Mouse (Mus musculus) urinary bladder, postnatal 4 days (tissue): ENCODE results near the gene Ercc8.

Source experiments
- DNase-seq, 2 experiments: peaks; one replicate each; pipeline ENCODE4 v3.0.0; 2021 to 2022; ENCODE audit warnings: low spot score in 2 of 2

Gene Ercc8

DNA sequence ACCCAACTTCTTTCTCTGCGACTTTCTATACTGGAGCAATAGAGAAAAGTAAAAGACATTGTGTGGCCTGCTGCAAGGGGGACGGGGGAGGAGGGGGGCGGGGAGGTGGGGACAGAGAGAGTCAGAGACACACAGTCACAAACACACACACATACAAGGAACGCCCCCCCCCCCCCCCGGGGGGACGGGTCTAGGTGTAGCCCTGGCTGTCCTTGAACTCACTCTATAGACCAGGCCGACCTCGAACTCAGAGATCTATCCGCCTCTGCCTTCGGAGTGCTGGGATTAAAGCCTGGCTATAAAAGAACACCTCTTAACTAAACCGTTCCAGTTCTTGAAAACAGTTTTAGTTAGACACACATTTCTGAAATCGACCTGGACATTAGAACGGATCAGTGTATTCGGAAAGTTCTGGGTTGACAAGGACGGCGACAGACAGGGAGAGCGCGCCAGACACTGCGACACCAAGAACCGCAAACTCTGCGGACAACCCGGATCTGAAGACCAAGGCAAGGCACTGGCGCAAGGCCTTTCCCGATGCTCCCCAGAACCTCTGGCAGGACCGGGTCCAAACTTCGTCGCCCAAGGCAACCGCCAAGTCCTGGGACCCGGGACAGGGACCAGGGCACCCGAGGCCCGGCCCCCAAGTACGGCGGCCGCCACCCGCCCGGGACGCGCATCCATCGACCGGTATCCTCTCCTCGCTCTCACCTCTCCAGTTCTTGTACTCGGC, 633 bp upstream of the Ercc8 start:
- DNase-seq = no peak

DNA sequence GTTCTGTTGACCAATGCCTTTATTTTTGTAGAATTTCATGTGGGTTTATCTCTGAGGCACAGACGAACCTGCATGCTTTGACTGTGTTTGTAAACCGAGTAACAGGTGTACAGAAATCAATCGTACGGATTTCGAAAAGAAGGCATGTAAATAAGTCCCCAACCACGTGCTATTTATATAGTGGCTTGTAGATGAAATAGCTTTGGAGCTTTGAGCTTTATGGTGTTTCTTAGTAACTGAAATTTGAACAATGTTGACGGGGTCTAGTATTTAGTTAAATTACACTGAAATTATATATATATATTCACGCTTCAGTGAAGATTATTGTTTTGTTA, 677 bp downstream of the Ercc8 start:
- DNase-seq = no peak

DNA sequence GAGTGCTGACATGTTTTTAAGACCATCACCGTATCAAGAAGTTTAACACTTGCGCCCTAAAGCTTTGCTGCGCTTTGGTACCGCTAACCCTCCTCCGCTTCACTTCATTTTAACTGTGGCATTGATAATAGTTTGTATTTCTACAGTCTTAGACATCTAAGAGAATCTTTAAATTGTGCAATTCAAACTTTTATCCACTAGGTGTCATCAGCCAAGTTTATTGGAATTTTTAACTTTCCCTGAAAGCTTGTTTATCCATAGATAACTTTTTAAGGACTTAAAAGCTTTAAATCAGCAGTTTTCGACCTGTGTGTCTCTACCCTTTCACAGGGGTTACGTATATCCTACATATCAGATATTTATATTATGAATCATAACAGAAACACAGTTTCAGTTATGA, 1.4 kb downstream of the Ercc8 start:
- no peak for DNase-seq

DNA sequence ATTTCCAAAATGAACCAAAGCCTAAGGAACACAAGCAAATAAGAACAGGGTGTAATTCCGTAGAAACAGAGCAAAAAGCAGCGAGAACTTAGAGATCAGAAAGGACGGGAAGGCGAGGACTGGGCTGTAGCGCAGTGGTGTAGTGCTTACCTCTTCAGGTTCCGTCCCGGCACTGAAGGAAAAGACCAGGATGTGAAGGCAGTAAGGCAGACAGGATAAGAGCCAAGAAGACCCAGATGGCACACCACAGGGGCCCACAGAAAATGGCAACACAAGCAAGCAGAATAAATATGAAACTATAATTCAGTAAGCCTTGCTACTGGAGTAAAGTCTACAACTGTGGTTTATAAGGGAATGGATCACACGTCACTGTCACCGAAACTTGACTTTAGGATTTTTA, 5.4 kb downstream of the Ercc8 start:
- no peak for DNase-seq

DNA sequence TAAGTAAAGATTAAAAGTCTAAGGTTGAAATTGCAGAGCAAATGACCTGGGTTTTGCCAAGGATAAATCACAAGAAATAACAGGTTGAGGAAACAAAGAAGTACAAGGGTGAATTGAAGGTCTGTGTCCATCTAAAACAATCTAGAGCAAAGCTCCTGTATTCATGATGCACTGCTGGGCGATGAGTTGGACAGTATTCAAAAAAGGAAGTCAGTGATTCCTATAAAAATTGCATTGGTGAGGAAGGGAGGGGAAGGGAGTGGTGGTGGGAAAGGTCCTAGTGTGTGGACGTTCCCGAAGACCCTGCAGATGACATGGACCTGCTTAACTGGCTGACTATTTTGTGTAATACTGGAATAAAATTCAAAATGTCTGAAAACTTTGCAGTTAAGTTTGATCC, 6.1 kb downstream of the Ercc8 start:
- DNase-seq = no peak

DNA sequence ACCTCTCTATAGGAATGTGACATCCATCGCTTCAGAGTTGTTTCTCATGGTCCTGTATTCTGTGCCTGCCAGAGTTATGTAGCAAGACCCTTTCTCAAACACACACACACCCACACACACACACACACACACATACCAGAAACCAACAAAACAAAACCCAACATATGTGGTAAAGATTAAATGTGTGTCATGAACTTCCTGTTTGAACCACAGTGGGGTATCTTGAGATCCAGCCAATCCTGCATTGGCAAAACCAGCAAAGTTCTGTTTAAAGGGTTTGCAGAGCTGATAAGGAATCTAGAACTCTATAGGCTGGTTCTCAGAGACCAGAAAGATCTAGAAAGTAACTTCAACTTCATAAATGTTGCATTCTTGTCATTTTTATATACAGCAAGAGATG, 11.5 kb downstream of the Ercc8 start:
- DNase-seq = no peak

DNA sequence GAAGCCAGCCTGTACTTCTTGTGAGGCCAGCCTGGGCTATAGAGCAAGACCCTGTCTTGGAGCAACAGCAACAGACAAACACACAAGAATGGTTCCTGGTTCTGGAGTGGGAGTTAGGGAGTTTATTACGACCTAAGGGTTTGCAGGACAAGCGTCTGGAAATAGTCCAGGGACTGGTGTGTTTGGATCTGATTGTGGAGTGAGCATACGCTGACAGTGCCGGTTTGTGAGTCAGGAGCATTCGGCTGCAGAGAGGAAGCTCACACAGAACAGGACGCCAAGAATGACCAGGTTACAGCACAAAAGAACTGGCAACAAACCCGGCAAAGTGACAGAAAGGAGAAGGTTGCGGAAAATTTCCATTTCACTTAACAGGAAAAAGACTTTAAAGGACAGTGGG, 12.0 kb downstream of the Ercc8 start:
- no peak for DNase-seq

DNA sequence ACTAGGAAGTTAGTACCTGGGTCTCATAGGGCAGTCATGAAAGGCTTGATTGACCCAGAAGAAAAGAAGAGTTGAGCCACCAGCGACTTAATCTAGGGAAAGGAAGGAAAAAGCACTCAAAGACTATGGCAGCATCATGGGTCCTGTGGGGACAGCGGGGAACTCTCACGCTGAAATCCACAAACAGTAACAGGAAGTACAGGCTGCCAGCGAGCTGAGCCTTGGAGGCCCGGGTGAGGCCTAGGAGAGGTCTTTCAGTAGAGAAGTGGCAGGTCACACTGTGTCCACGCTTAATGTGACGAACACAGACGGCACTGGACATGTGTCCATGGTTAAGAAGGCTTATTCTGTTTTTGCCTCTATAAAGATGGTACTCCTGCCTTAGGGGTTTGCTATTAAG, 21.1 kb downstream of the Ercc8 start:
- DNase-seq = no peak

DNA sequence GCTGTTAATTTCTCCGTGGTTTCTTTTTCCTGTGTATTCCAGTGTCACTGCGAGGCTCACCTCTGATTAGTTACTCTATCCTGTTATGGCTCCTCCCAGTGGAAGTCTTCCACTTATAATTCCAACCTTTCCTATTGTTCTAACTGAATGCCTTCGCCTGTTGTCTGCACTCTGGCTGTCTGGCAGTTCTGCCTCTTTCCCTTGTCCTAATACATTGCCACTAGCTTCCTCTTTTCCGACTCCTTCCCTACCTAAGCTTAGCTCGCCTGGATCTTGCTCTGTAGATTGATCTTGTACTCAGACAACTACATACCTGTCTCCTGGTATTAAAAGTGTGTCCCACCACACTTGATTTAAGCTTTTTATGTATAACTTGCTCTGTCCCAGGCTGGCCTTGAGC, 22.3 kb downstream of the Ercc8 start:
- no peak for DNase-seq

DNA sequence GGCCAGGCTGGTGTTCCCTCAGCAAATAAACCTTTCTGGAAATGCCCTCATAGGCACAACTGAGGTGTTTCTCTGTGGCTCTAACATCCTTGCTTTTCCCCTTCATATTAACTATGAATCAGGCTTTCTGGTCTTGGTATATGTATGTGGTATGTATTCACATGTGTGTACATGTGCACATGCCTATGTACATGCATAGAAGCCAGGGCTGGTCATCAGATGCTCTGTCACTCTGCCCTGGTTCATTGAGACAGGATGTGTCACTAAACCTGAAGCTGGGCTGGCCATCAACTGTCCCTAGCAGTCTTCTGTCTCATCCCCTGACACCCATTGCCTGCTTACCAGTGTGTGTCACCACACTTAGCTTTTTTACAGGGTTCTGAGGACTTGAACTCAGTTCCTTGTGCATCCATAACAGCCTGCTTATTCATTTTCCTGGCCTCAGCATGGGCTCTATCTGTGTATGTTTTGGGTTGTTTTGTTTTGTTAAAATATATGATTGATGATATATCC, 26.3 kb downstream of the Ercc8 start:
- no peak for DNase-seq

DNA sequence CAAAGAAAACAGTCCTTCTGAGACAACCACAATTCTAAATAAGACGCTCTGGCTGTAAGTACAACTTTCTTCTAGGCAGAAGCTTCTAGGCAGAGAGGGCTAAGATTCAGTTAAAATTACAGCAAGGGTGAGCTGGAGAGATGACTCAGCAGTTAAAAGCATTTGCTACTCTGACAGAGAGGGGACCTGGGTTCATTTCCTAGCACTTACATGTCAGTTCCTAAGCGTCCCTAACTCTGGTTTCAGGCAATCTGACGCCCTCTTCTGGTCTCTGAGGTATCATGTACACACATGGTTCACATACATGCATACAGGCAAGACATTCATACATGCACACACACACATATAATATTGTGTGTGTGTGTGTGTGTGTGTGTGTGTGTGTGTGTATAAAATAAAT, 27.0 kb downstream of the Ercc8 start:
- no peak for DNase-seq

DNA sequence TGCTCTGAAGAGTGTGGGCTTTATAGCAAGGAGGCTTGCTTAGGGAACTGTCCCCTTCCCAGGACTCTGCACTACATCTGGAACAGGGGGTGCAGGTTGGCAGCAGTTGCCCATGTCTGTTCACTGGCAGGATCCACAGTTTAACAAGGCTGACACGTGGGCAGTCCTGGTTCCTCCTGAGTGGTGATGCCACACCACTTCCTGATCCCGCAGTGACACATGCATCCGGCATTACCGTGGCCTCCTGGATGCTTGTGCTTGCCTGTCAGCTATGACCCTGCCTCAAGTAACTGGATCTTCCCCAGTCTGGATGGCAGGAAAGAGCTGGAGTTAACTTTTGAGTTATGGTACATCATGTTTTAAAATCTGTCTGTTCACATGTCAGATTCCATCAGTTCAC, 29.5 kb downstream of the Ercc8 start:
- DNase-seq = no peak

DNA sequence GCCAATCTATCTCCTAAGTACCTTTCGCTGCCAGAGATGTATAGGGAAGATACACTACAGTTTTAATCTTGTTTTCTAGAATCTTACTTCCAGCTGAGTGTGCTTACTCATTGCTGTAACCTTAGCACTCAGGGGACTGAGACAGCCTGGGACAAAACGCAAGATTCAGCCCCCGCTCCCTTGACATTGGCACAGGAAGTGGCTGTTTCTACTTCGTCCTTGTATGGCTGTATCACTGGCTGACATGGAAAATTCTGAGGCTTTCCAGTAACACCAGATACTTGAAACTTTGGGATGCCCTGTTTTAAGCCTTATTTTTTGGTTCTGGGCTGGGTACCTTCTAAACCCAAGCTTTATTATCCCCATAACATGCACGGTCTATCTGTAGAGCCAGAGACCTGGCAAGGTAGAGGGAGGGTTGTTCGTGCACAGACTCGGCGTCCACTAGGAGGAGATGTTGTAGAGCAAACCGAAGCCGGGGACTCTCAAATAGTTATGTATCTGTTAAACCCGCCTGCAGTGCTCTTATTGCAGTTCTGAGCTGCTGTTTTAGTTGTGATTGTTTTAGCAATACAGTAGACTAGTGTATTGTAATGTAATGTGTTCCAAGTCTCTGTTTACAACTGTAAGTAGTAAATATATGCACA, 32.7 kb downstream of the Ercc8 start:
- peak in 1 of 2 experiments; percentile 21 for DNase-seq

DNA sequence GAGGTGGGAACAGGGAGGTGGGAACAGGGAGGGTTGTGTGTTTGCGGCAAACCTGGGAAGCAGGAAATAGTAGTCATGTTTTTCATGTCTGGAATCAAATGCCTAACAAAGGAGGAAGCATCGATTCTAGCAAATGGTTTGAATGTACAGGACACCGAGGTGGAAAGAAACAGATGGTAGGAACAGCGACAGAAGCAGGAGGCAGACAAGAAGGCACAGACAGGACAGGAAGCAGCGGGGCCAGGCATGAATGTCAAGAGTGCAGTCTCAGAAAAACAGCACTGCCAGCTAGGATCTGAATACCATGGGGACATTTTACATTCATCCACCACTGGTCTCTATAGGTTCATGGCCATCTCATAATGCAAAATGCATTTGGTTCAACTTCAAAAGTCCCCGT, 36.9 kb downstream of the Ercc8 start:
- DNase-seq = no peak

DNA sequence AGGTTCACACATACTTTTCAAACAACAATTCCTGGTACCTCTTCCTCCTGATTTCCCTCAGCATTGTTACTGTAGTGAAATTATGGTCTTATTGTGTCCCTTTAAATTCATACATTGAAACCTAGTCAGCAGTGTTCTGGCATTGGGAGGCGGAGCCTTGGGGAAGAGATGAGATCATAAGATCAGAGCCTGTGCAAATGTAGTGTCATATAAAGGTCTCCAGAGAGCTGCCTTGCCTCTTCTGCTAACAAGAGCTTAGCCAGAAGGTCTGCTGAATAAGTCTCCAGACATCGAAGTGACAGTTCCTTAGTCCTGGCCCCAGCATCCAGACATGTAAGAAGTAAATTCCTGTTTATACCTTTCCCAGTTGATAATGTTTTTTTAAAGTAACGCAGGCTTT, 46.3 kb downstream of the Ercc8 start:
- DNase-seq = no peak

DNA sequence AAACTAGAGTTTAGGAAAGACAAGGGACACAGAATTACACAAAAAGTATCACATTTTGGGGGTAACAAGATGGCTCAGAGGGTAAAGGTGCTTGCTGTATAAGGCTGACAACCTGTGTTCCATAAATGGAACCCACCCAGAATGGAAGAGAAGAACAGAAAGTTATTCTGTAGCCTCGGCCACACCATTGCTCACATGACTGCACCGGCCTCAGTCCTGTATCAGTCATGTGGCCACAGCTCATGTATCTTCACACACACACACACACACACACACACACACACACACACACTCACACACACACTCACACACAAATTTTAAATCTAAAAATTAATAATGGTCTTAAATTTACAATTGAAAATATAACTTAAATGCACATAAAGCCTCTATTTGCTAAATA, 48.9 kb downstream of the Ercc8 start:
- DNase-seq = no peak

DNA sequence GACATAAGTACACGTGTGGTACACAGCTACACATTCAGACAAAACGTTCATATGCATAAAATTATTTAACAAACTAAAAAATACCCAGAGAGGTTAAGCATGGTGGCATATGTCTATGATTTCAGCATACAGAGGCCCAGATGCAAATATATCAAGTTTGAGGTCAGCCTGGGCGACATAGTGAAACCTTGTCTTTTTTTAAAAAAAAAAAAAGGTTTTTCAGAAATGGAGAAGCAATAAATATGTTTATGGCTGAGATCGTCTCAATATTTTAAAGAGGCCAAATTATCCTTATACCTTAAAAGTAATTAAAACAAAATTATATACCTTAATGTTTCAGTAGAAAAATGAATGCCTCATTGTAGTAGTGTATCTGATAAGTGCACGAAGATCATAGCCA, 49.6 kb downstream of the Ercc8 start:
- no peak for DNase-seq

DNA sequence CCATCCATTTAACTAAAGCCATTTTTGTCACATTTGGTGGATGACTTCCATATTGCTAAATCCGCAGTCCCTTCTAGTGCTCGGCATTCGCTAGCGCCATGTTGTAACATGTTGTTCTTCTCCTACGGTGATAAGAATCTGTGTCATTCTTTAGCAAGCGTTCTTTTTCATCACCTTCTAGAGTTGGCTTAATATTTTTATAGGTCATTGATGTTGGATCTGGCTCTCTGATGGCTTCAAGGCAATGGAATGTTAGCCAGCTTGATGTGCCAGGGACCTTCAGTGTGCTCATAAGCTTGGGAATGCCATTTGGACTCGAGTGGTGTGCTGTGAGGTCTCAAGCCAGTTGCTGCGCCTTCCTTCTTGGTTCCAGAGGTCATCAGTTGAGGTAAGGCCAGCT, 52.4 kb downstream of the Ercc8 start:
- no peak for DNase-seq

DNA sequence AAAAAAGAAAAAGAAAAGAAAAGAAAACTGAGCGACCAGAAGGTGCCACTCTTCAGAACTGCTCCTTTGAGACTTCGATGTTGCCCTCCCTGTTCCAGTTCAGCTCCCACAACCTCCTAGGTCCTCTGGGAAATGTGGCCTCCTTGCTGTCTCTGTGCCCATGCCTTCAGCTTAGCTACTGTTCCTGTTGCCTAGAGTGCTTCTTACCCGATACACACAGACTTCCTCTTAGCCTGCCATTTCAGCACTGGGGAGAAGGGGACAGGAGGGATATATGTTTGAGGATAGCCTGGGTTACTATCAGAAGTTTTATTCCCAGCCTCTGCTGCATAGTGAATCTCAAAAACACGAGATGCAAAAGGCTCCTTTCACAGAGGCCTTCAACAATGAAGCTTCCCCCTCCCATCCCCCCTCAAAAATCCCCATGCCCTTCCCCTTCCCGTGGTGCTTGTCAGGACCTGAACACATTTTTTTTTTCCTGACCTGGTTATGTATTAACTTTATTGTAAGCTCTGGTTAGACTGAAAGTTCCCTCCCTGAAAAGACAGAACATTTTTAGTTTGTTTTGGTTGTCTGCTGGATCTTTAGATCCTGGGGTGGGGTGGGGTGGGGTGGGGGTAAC, 54.0 kb downstream of the Ercc8 start:
- no peak for DNase-seq

DNA sequence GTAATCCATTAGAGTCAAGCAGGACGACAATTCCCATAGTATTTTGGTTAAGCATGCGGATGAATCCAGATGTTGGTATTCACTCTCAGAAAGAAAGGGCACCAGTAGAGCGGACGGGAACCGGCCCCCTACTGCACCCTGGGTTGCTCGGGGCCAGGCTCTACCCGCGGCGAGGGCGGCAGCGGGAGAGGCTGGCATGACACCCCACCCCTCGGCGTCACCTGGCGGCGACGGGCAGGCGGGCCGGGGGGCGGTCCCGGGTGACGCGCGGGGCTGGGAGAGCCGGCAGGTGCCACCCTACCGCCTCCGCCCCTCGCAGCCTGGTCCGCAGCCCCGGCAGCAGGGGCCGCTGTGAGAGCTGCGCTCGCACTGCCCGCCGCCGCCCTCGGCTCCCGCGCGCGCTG, 55.6 kb downstream of the Ercc8 start, which contains the start of gene Elovl7:
Gene Elovl7, plus strand, starts transcription at position 324 of the 404 bp plus-strand sequence.
- DNase-seq = peak; percentile 76 to 78

DNA sequence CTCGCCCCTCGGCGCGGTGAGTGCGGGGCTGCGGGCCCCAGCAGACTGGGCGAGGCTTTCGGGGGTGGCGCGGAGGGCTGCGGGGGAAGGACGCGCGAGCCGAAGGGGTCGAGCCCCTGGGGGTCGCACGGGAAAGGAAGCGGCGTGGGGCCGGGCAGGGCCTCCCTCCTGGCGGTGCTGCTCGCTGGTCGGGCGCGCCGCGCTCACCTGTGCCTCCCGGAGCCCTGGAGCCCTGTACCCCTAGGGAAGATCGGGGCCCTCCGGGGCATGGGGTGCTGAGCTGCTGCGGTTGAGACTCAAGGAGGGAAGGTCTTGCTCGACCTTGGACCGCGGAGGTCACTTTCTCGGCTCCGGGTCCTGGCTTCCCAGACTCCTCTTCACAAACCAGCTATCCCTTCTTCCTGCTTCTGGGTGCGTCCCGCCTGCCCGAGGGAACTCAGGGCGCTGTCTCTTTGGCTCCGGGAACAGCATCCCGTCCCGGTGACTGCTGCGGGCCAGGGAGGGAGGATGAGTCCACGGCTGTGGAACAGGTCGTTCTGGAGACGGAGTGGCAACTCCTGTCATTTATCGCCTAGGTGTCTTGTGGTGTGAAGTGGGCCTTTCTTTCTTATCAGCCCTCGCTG, 56.1 kb downstream of the Ercc8 start:
- DNase-seq = peak in 1 of 2 experiments; percentile 17

DNA sequence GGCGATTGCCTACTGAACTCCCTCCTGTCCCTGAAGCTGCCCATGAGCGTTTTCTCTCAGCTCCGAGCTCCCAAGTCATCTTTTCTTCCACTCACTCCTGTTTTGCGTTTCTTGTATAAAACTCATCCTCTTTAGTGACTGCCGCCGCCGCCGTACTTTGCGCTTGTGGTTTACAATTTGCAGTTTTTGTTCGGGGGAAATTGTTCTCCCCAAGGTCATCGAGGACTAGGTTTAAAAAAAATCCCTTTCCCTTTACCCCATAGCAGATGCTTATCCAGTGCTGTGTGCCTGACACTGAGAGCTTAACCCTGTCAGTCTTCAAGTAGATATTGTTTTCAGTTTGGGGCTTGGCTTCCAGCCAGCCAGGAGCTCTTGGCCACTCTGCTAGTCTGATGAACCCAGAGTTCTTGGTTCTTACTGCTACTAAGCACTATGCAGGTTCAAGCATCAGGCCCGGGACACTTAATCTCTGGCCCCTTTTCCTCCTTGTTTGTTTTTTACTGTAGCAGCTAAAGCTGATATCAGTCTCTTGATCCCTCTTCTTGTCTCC, 56.8 kb downstream of the Ercc8 start:
- DNase-seq = no peak
